Mouse (Mus musculus): Measurements from ENCODE around the gene Spag6. TPM values are rescaled to one million over a fixed set of nuclear protein-coding genes. Genes with fewer than 3 reads are reported as not detected.
A peak's percentile ranks its signal among the peaks of the same experiment; 100 is the strongest.

The Spag6 gene
- polyA plus RNA-seq, 1 experiment from 2014 or later: 0.11 TPM

- ATAC-seq (ENCODE audit: low FRiP score) (no peak), DNase-seq (ENCODE audit: low spot score) (no peak)
- Histone ChIP-seq H3K4me1 (replicated peaks; ENCODE audit: control insufficient read depth, insufficient read depth, low read length) (peaks cover 10% of the 10 kb centered on the region; the same call in 1 of the 2 replicates), H3K9ac (no peak overlapping the region), H3K9me3 (ENCODE audit: control insufficient read depth, low read length) (no peaks in the 10 kb centered on the region), H3K27me3 (ENCODE audit: control insufficient read depth, insufficient read depth, low read length) (peaks cover 91% of the 10 kb centered on the region), H3K4me2 (replicated peaks) (no peak overlapping the region), H3K36me3 (replicated peaks; ENCODE audit: control insufficient read depth, insufficient read depth) (peaks cover 25% of the 10 kb centered on the region), H3K4me3 (replicated peaks; ENCODE audit: low read length) (no peak overlapping the region), H3K27ac (no peak overlapping the region)
- WGBS: 22% methylated on average over 8 of the region's 8 CpGs
Measured at GRCm38 (mm10) chr2:18686826-18687519, 6.9 kb upstream of the Spag6 start.

GRCm38 (mm10) chr2:18687671-18688170 is 6.1 kb upstream of the Spag6 start:
- ATAC-seq (ENCODE audit: low FRiP score) (no peak), DNase-seq (ENCODE audit: low spot score) (no peak)
- Histone ChIP-seq H3K27me3 (ENCODE audit: control insufficient read depth, insufficient read depth, low read length) (peaks cover 91% of the 10 kb centered on the region), H3K4me2 (replicated peaks) (no peak overlapping the region), H3K4me1 (replicated peaks; ENCODE audit: control insufficient read depth, insufficient read depth, low read length) (peaks cover 10% of the 10 kb centered on the region; the same call in 1 of the 2 replicates), H3K9me3 (ENCODE audit: control insufficient read depth, low read length) (no peaks in the 10 kb centered on the region), H3K36me3 (replicated peaks; ENCODE audit: control insufficient read depth, insufficient read depth) (peaks cover 18% of the 10 kb centered on the region), H3K9ac (no peak overlapping the region), H3K27ac (no peak overlapping the region), H3K4me3 (replicated peaks; ENCODE audit: low read length) (no peak overlapping the region)
- 5% methylated on average over 9 of the region's 9 CpGs for WGBS

GRCm38 (mm10) chr2:18688286-18688685 is 5.5 kb upstream of the Spag6 start:
- Histone ChIP-seq H3K4me2 (replicated peaks) (peak overlapping the region; percentile 60; the same call in 1 of the 2 replicates), H3K4me3 (replicated peaks; ENCODE audit: low read length) (peak overlapping the region; percentile 36), H3K36me3 (replicated peaks; ENCODE audit: control insufficient read depth, insufficient read depth) (peaks cover 13% of the 10 kb centered on the region), H3K27me3 (ENCODE audit: control insufficient read depth, insufficient read depth, low read length) (peaks cover 91% of the 10 kb centered on the region), H3K4me1 (replicated peaks; ENCODE audit: control insufficient read depth, insufficient read depth, low read length) (peaks cover 10% of the 10 kb centered on the region; the same call in 1 of the 2 replicates), H3K27ac (no peak overlapping the region), H3K9ac (no peak overlapping the region), H3K9me3 (ENCODE audit: control insufficient read depth, low read length) (no peaks in the 10 kb centered on the region)
- WGBS: 5% methylated on average over 6 of the region's 6 CpGs
- DNase-seq (ENCODE audit: low spot score) (no peak), ATAC-seq (ENCODE audit: low FRiP score) (no peak)

- peaks cover 90% of the 10 kb centered on the region for H3K27me3 ChIP-seq (ENCODE audit: control insufficient read depth, insufficient read depth, low read length)
- H3K4me3 ChIP-seq (replicated peaks; ENCODE audit: low read length): peak overlapping the region; percentile 36
- H3K36me3 ChIP-seq (replicated peaks; ENCODE audit: control insufficient read depth, insufficient read depth): peaks cover 10% of the 10 kb centered on the region
- peak overlapping the region; percentile 60 for H3K4me2 ChIP-seq (replicated peaks)
- H3K4me1 ChIP-seq (replicated peaks; ENCODE audit: control insufficient read depth, insufficient read depth, low read length): peaks cover 12% of the 10 kb centered on the region; the same call in 1 of the 2 replicates
- H3K27ac ChIP-seq: no peak overlapping the region
- ATAC-seq (ENCODE audit: low FRiP score) (peak; percentile 24; the same call in 1 of the 2 replicates), DNase-seq (ENCODE audit: low spot score) (no peak)
- H3K9me3 ChIP-seq (ENCODE audit: control insufficient read depth, low read length): no peaks in the 10 kb centered on the region
- no peak overlapping the region for H3K9ac ChIP-seq
- under 1% methylated on average over 45 of the region's 45 CpGs for WGBS
Measured at GRCm38 (mm10) chr2:18688708-18689063, 5.1 kb upstream of the Spag6 start.

GRCm38 (mm10) chr2:18689064-18689921 is 4.5 kb upstream of the Spag6 start:
- peak overlapping the region; percentile 60 for H3K4me2 ChIP-seq (replicated peaks)
- H3K27ac ChIP-seq: no peak overlapping the region
- H3K27me3 ChIP-seq (ENCODE audit: control insufficient read depth, insufficient read depth, low read length): peaks cover 86% of the 10 kb centered on the region
- peaks cover 4% of the 10 kb centered on the region for H3K36me3 ChIP-seq (replicated peaks; ENCODE audit: control insufficient read depth, insufficient read depth)
- DNase-seq (ENCODE audit: low spot score) (no peak), ATAC-seq (ENCODE audit: low FRiP score) (peak; percentile 21)
- H3K4me3 ChIP-seq (replicated peaks; ENCODE audit: low read length): peak overlapping the region; percentile 36
- H3K4me1 ChIP-seq (replicated peaks; ENCODE audit: control insufficient read depth, insufficient read depth, low read length): peaks cover 18% of the 10 kb centered on the region; the same call in 1 of the 2 replicates
- no peak overlapping the region for H3K9ac ChIP-seq
- WGBS: under 1% methylated on average over 51 of the region's 51 CpGs
- H3K9me3 ChIP-seq (ENCODE audit: control insufficient read depth, low read length): no peaks in the 10 kb centered on the region

- H3K4me1 ChIP-seq (replicated peaks; ENCODE audit: control insufficient read depth, insufficient read depth, low read length): peaks cover 21% of the 10 kb centered on the region; the same call in 1 of the 2 replicates
- WGBS: under 1% methylated on average over 51 of the region's 58 CpGs
- H3K9ac ChIP-seq: peak overlapping the region; percentile 34
- no peak overlapping the region for H3K27ac ChIP-seq
- no peaks in the 10 kb centered on the region for H3K9me3 ChIP-seq (ENCODE audit: control insufficient read depth, low read length)
- DNase-seq (ENCODE audit: low spot score) (peak; percentile 69), ATAC-seq (ENCODE audit: low FRiP score) (peak; percentile 67)
- H3K27me3 ChIP-seq (ENCODE audit: control insufficient read depth, insufficient read depth, low read length): peaks cover 86% of the 10 kb centered on the region
- H3K4me3 ChIP-seq (replicated peaks; ENCODE audit: low read length): peak overlapping the region; percentile 36
- peak overlapping the region; percentile 60 for H3K4me2 ChIP-seq (replicated peaks)
- H3K36me3 ChIP-seq (replicated peaks; ENCODE audit: control insufficient read depth, insufficient read depth): no peaks in the 10 kb centered on the region
Measured at GRCm38 (mm10) chr2:18690055-18690691, 3.7 kb upstream of the Spag6 start.

- DNase-seq (ENCODE audit: low spot score) (no peak), ATAC-seq (ENCODE audit: low FRiP score) (no peak)
- H3K9ac ChIP-seq: no peak overlapping the region
- 2% methylated on average over 9 of the region's 9 CpGs for WGBS
- H3K4me2 ChIP-seq (replicated peaks): 0 out of 2 replicates have a peak overlapping the region, but pooled peaks have one; percentile 60
- H3K4me1 ChIP-seq (replicated peaks; ENCODE audit: control insufficient read depth, insufficient read depth, low read length): peaks cover 21% of the 10 kb centered on the region; the same call in 1 of the 2 replicates
- no peak overlapping the region for H3K27ac ChIP-seq
- H3K27me3 ChIP-seq (ENCODE audit: control insufficient read depth, insufficient read depth, low read length): peaks cover 88% of the 10 kb centered on the region
- H3K36me3 ChIP-seq (replicated peaks; ENCODE audit: control insufficient read depth, insufficient read depth): no peaks in the 10 kb centered on the region
- no peaks in the 10 kb centered on the region for H3K9me3 ChIP-seq (ENCODE audit: control insufficient read depth, low read length)
- 0 out of 2 replicates have a peak overlapping the region, but pooled peaks have one; percentile 36 for H3K4me3 ChIP-seq (replicated peaks; ENCODE audit: low read length)
Measured at GRCm38 (mm10) chr2:18690756-18691155, 3.1 kb upstream of the Spag6 start.

GRCm38 (mm10) chr2:18692031-18692430 is 1.8 kb upstream of the Spag6 start:
- Histone ChIP-seq H3K27me3 (ENCODE audit: control insufficient read depth, insufficient read depth, low read length) (peaks cover 88% of the 10 kb centered on the region), H3K9me3 (ENCODE audit: control insufficient read depth, low read length) (no peaks in the 10 kb centered on the region), H3K4me1 (replicated peaks; ENCODE audit: control insufficient read depth, insufficient read depth, low read length) (peaks cover 21% of the 10 kb centered on the region; the same call in 1 of the 2 replicates), H3K27ac (no peak overlapping the region), H3K4me3 (replicated peaks; ENCODE audit: low read length) (no peak overlapping the region), H3K9ac (no peak overlapping the region), H3K36me3 (replicated peaks; ENCODE audit: control insufficient read depth, insufficient read depth) (no peaks in the 10 kb centered on the region), H3K4me2 (replicated peaks) (no peak overlapping the region)
- DNase-seq (ENCODE audit: low spot score) (no peak), ATAC-seq (ENCODE audit: low FRiP score) (no peak)

Data from hindbrain, embryonic 14.5 days (tissue).